Mouse (Mus musculus) embryonic facial prominence, embryonic 10.5 days (tissue): ENCODE data around the gene Smox. TPM values are rescaled to one million over a fixed set of nuclear protein-coding genes. Genes with fewer than 3 reads are reported as not detected.

Experiments used
- polyA plus RNA-seq: library from polyadenylated mRNA; unstranded; fragments of >200 nt; fragmentation: Nextera tagmentation; extraction: Ambion mirVana; gene quantifications from 2 replicates; pipeline ENCODE4 v1.2.1, GENCODE M21; 2016

The Smox gene
- polyA plus RNA-seq, 1 experiment from 2014 or later: 42.0 TPM

Other genes with a start within 250 kb of the Smox start
- 44.2 and 44.6 TPM in 2 replicates for gene Pank2, start 229.0 kb upstream of the Smox start, polyA plus RNA-seq
- gene Rnf24, start 138.6 kb upstream of the Smox start, polyA plus RNA-seq: 8.1 and 9.7 TPM in 2 replicates
- gene Adra1d, start 70.8 kb downstream of the Smox start, polyA plus RNA-seq: 0.08 TPM in 1 of 2 replicates, not detected in the other